In genomic region chr13:54930123-54930522, GRCm38 (mm10) we compare ENCODE assay signal across 14 mouse cellular contexts.
"Had no signal": no experiment of that assay in that cellular context is flagged by ENCODE, and none has a peak within 500 bp of the region (broad histone marks: within the 10 kb centered on the region; RNA-seq: fewer than 3 reads in every experiment).

No protein-coding gene starts in this region.

- H3K9ac ChIP-seq: limb, embryonic 13.5 days; liver, embryonic 14.5 days; neural tube, embryonic 15.5 days; stomach, embryonic 15.5 days had no signal

- H3K4me2 ChIP-seq: limb, embryonic 13.5 days; neural tube, embryonic 15.5 days; stomach, embryonic 15.5 days had no signal

- H3K27me3 ChIP-seq: neural tube, embryonic 15.5 days; stomach, embryonic 15.5 days had no signal

- DNase-seq: kidney, adult 8-10 months; kidney, postnatal 25 days; layer of hippocampus, adult 9-11 months; left cerebral cortex, postnatal 4 days; lung, adult 18-20 months; lung, postnatal 36 days; right cerebral cortex, postnatal 14 days; thymus, postnatal 4 days had no signal

- H3K4me3 ChIP-seq: limb, embryonic 13.5 days; midbrain, embryonic 10.5 days; myocyte; neural tube, embryonic 15.5 days; stomach, embryonic 15.5 days had no signal

- H3K27ac ChIP-seq: limb, embryonic 13.5 days; liver, embryonic 14.5 days; midbrain, embryonic 10.5 days; neural tube, embryonic 15.5 days; stomach, embryonic 15.5 days had no signal

- H3K4me1 ChIP-seq: limb, embryonic 13.5 days; stomach, embryonic 15.5 days had no signal

- H3K9me3 ChIP-seq: limb, embryonic 13.5 days; midbrain, embryonic 10.5 days; neural tube, embryonic 15.5 days; stomach, embryonic 15.5 days had no signal

- H3K36me3 ChIP-seq: limb, embryonic 13.5 days; midbrain, embryonic 10.5 days; neural tube, embryonic 15.5 days; stomach, embryonic 15.5 days had no signal
